Mouse (Mus musculus): ENCODE measurements around the gene Dbndd2. TPM values are rescaled to one million over a fixed set of nuclear protein-coding genes. Genes with fewer than 3 reads are reported as not detected.

Dbndd2 gene
- polyA plus RNA-seq, 1 experiment, result 30.2 TPM

- no peak for TF ChIP-seq GATA1 (IDR thresholded peaks at IDR 0.05; ENCODE audit: low read length)
Measured at GRCm38 (mm10) chr2:164510621-164511190, 24.8 kb downstream of the Dbndd2 start.

GRCm38 (mm10) chr2:164512121-164512909 lies 26.4 kb downstream of the Dbndd2 start:
- TF ChIP-seq GATA1 (IDR thresholded peaks at IDR 0.05; ENCODE audit: low read length), result no peak

GRCm38 (mm10) chr2:164513389-164513788 lies 27.5 kb downstream of the Dbndd2 start:
- no peak for TF ChIP-seq GATA1 (IDR thresholded peaks at IDR 0.05; ENCODE audit: low read length)

- no peak for TF ChIP-seq GATA1 (IDR thresholded peaks at IDR 0.05; ENCODE audit: low read length)
Measured at GRCm38 (mm10) chr2:164514916-164515315, 29.0 kb downstream of the Dbndd2 start.

GRCm38 (mm10) chr2:164515897-164516296 lies 30.0 kb downstream of the Dbndd2 start:
- TF ChIP-seq GATA1 (IDR thresholded peaks at IDR 0.05; ENCODE audit: low read length), result no peak

- TF ChIP-seq GATA1 (IDR thresholded peaks at IDR 0.05; ENCODE audit: low read length), result no peak
Measured at GRCm38 (mm10) chr2:164516592-164516991, 30.7 kb downstream of the Dbndd2 start.

GRCm38 (mm10) chr2:164517485-164518221 lies 31.7 kb downstream of the Dbndd2 start:
- no peak for TF ChIP-seq GATA1 (IDR thresholded peaks at IDR 0.05; ENCODE audit: low read length)

- no peak for TF ChIP-seq GATA1 (IDR thresholded peaks at IDR 0.05; ENCODE audit: low read length)
Measured at GRCm38 (mm10) chr2:164518266-164519170, 32.6 kb downstream of the Dbndd2 start.

GRCm38 (mm10) chr2:164519171-164519526 lies 33.2 kb downstream of the Dbndd2 start:
- TF ChIP-seq GATA1 (IDR thresholded peaks at IDR 0.05; ENCODE audit: low read length), result no peak

GRCm38 (mm10) chr2:164520782-164521181 lies 34.9 kb downstream of the Dbndd2 start:
- TF ChIP-seq GATA1 (IDR thresholded peaks at IDR 0.05; ENCODE audit: low read length), result no peak

- no peak for TF ChIP-seq GATA1 (IDR thresholded peaks at IDR 0.05; ENCODE audit: low read length)
Measured at GRCm38 (mm10) chr2:164521841-164522240, 35.9 kb downstream of the Dbndd2 start.

- no peak for TF ChIP-seq GATA1 (IDR thresholded peaks at IDR 0.05; ENCODE audit: low read length)
Measured at GRCm38 (mm10) chr2:164522280-164522679, 36.4 kb downstream of the Dbndd2 start.

GRCm38 (mm10) chr2:164523301-164523773 lies 37.4 kb downstream of the Dbndd2 start:
- no peak for TF ChIP-seq GATA1 (IDR thresholded peaks at IDR 0.05; ENCODE audit: low read length)

GRCm38 (mm10) chr2:164528557-164528956 lies 42.7 kb downstream of the Dbndd2 start:
- TF ChIP-seq GATA1 (IDR thresholded peaks at IDR 0.05; ENCODE audit: low read length), result no peak

GRCm38 (mm10) chr2:164531169-164531568 lies 45.3 kb downstream of the Dbndd2 start:
- no peak for TF ChIP-seq GATA1 (IDR thresholded peaks at IDR 0.05; ENCODE audit: low read length)

All from G1E-ER4 (cell line).